Mouse (Mus musculus) forebrain, embryonic 12.5 days (tissue): ENCODE results near the gene Myadml2. TPM values are rescaled to one million over a fixed set of nuclear protein-coding genes. Genes with fewer than 3 reads are reported as not detected.

Experiments
- ATAC-seq: fragments of 200-750 bp; cut with Nextera tagmentation; 2 replicates; pipeline ENCODE4 v1.8.0; 2017; ENCODE audit warnings: moderate TSS enrichment; ENCODE audit not compliant: low FRiP score
- H3K27ac ChIP-seq: fragments of 300-500 bp; sonication (generic); 2 replicates; pipeline ENCODE4 v1.5.1; 2016; ENCODE audit warnings: mild to moderate bottlenecking
- H3K27me3 ChIP-seq: fragments of 300-500 bp; sonication (generic); 2 replicates; pipeline ENCODE4 v1.6.1; 2016; ENCODE audit warnings: mild to moderate bottlenecking
- H3K36me3 ChIP-seq: fragments of 300-500 bp; sonication (generic); replicated peaks from 2 replicates; pipeline ENCODE4 v1.6.1; 2016; ENCODE audit warnings: mild to moderate bottlenecking
- H3K4me1 ChIP-seq: fragments of 300-500 bp; sonication (generic); 2 replicates; pipeline ENCODE4 v1.6.1; 2016
- H3K4me2 ChIP-seq: fragments of 300-500 bp; sonication (generic); 2 replicates; pipeline ENCODE4 v1.6.1; 2016; ENCODE audit warnings: mild to moderate bottlenecking, moderate library complexity
- H3K4me3 ChIP-seq: fragments of 300-500 bp; sonication (generic); replicated peaks from 2 replicates; pipeline ENCODE4 v1.5.1; 2016; ENCODE audit warnings: mild to moderate bottlenecking
- H3K9ac ChIP-seq: fragments of 300-500 bp; sonication (generic); 2 replicates; pipeline ENCODE4 v1.6.1; 2016; ENCODE audit warnings: mild to moderate bottlenecking
- H3K9me3 ChIP-seq: fragments of 300-500 bp; sonication (generic); 2 replicates; pipeline ENCODE4 v1.6.1; 2016
- WGBS: fragments of 180-500 bp; shearing (Covaris S2); methylation state at CpG from one replicate; pipeline ENCODE4 v1.1.7; 2016; 5-methylcytosine and 5-hydroxymethylcytosine counted together
- polyA plus RNA-seq: library from polyadenylated mRNA; unstranded; fragments of >200 nt; fragmentation: Nextera tagmentation; extraction: Ambion mirVana; gene quantifications from 2 replicates; pipeline ENCODE4 v1.2.1, GENCODE M21; 2016

Myadml2 gene
- not detected in 2 replicates for polyA plus RNA-seq

DNA sequence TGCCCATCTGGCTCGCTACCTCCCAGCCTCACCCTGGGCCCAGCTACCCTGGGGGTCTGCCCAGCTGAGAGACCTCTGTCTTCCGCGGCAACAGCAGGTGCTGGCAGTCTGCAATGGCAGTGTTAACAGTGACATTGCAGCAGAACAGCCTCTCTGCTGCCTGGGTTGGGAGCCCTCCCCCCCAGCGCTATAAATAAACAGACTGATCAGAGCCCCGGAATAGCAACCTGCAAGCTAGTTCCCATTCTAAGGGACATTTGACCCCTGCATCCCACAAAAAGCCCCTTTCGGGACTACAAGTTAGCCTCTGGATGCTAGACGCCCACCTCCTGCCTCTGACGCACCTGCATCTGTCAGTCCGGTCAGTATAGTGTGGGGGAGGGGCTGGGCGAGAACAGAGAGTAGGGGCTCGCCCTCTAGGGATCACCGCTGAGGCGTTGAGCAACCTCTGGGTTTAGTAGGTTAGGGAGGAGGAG is at the start of gene Myadml2:
TSS of gene Myadml2 (minus strand) at position 158 of the 476 bp plus-strand sequence.
- H3K4me3 ChIP-seq: no peak within 1 kb of the TSS
- peaks cover 28% of the 10 kb centered on the region for H3K27me3 ChIP-seq
- peak within 1 kb of the TSS; percentile 35 for H3K4me2 ChIP-seq
- no peaks in the 10 kb centered on the region for H3K36me3 ChIP-seq
- H3K27ac ChIP-seq: no peak within 1 kb of the TSS
- WGBS: 6% methylated on average over 13 of the region's 13 CpGs
- peaks cover 12% of the 10 kb centered on the region for H3K4me1 ChIP-seq
- no peaks in the 10 kb centered on the region for H3K9me3 ChIP-seq
- no peak within 1 kb of the TSS for H3K9ac ChIP-seq
- ATAC-seq: no peak

DNA sequence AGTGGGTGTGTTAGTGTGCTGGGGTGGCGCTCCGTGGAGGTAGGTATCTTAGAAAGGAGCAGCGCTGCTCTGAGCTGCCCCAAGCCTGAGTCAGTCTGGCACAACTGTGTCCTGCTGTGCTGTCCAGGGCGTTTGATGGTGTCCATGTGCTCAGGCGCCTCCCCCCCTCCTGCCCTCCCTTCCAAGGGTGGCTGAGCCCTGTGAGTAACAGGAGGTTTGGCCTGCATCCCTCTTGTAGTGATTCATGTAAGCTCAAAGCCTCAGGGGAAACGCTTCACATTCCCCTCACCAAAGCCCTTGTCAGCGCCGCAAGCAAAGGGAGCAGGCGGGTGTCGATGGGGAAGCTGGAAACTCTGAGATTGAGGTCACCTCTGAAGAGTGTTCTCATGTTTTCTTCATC is 49.8 kb upstream of the Myadml2 start:
- Histone ChIP-seq H3K9ac (peak overlapping the region; percentile 36; the same call in 1 of the 2 replicates), H3K27ac (no peak overlapping the region), H3K36me3 (peaks cover 59% of the 10 kb centered on the region)

DNA sequence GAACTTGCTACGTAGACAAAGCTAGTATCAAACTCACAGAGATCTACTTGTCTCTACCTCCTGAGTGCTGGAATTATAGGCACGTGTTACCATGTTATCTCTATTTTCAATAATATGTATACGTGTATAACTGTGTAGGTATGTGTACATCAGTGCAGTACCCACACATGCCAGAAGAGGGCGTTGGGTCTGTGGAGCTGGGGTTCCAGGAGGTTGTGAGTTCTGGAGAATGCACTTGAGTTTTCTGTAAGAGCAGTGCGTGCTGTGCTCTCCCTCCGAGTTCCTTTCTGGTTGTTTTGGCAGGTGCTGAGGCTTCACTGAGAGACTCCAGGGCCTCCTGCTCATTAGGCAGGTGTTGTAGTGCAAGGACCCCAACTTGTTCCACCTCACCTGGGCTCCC is 48.6 kb upstream of the Myadml2 start:
- no peak for ATAC-seq
- H3K27me3 ChIP-seq: no peaks in the 10 kb centered on the region
- peaks cover 55% of the 10 kb centered on the region for H3K36me3 ChIP-seq
- H3K4me1 ChIP-seq: peaks cover 15% of the 10 kb centered on the region
- H3K9ac ChIP-seq: no peak overlapping the region
- H3K4me3 ChIP-seq: no peak overlapping the region
- WGBS: 91% methylated on average over 6 of the region's 6 CpGs
- no peak overlapping the region for H3K4me2 ChIP-seq
- H3K27ac ChIP-seq: no peak overlapping the region
- H3K9me3 ChIP-seq: no peaks in the 10 kb centered on the region

More for the DNA sequence above, 49.8 kb upstream of the Myadml2 start:
- Histone ChIP-seq H3K4me1 (peaks cover 15% of the 10 kb centered on the region), H3K9me3 (no peaks in the 10 kb centered on the region), H3K4me3 (no peak overlapping the region), H3K27me3 (no peaks in the 10 kb centered on the region), H3K4me2 (no peak overlapping the region)
- WGBS: 77% methylated on average over 10 of the region's 10 CpGs
- ATAC-seq: no peak

DNA sequence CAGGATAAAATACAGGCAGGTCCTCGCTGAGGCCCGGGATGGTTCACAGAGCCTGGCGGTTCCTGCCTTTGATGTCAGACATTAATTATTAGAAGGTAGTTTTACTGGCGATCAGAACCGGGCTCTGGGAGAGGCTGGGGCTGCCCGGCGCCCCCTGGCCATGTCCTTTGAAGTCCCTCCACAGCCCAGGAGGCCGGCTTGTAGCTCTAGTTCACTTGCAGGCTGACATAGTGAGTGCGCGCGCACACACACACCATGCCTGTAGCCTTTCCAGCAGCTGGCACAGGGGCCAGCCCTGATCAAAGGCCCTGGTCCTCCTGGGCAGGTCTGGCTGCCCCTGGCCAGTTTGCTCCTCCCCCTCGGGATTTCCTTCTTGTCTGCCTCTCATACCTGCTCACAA is 47.7 kb upstream of the Myadml2 start:
- 61% methylated on average over 12 of the region's 12 CpGs for WGBS
- peak; percentile 41; the same call in 1 of the 2 replicates for ATAC-seq

DNA sequence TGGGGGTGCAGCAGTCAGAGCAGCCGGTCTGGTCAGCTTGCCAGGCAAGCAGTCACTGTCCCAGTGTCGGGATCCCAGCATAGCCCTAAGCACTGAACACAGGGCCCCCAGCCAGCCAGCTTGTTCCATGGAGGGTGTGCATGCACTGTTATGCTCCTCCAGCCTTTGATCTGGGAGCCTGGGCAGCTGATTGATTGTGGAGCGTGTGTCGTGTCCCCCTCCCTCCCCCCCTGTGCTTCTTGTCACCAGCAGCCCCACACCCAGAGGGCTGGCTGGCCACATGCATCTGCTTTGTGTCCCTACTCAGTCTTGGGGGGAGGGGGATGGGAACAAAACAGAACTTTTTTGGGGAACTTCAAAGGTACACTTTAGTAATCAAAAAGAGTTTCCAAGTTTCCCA is 47.2 kb upstream of the Myadml2 start:
- WGBS: 37% methylated on average over 4 of the region's 4 CpGs
- Histone ChIP-seq H3K4me2 (no peak overlapping the region), H3K27ac (peak overlapping the region; percentile 43), H3K9me3 (no peaks in the 10 kb centered on the region), H3K36me3 (peaks cover 52% of the 10 kb centered on the region), H3K27me3 (no peaks in the 10 kb centered on the region), H3K4me1 (peaks cover 15% of the 10 kb centered on the region), H3K4me3 (no peak overlapping the region), H3K9ac (no peak overlapping the region)
- ATAC-seq: 0 out of 2 replicates have a peak, but pooled peaks have one; percentile 30

More for the DNA sequence above, 47.7 kb upstream of the Myadml2 start:
- Histone ChIP-seq H3K4me1 (peaks cover 15% of the 10 kb centered on the region), H3K27ac (peak overlapping the region; percentile 43), H3K9ac (no peak overlapping the region), H3K4me3 (no peak overlapping the region), H3K4me2 (no peak overlapping the region), H3K27me3 (no peaks in the 10 kb centered on the region), H3K9me3 (no peaks in the 10 kb centered on the region), H3K36me3 (peaks cover 52% of the 10 kb centered on the region)

DNA sequence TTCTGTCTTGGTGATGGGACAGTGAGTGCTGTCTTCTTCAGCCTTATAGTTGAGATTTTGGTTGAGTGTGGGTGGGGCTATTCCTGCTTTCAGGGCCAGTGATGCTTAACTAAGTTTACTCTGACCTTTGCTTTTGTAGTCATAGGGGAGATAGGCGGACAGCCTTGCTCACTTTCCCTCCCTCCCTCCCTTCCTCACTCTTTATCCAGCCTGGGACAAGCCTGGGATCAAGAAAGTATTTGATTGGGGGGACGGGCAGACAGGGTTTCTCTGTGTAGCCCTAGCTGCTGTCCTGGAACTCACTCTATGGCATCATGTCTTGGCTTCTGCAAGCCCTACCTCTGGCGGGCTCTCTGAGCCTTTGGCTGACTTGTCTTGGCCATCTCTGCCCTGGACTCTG is 45.5 kb upstream of the Myadml2 start:
- Histone ChIP-seq H3K4me3 (no peak overlapping the region), H3K9ac (no peak overlapping the region), H3K4me1 (peaks cover 15% of the 10 kb centered on the region), H3K36me3 (peaks cover 55% of the 10 kb centered on the region), H3K4me2 (no peak overlapping the region), H3K9me3 (no peaks in the 10 kb centered on the region), H3K27me3 (no peaks in the 10 kb centered on the region), H3K27ac (no peak overlapping the region)
- ATAC-seq: no peak
- 59% methylated on average over 3 of the region's 3 CpGs for WGBS

DNA sequence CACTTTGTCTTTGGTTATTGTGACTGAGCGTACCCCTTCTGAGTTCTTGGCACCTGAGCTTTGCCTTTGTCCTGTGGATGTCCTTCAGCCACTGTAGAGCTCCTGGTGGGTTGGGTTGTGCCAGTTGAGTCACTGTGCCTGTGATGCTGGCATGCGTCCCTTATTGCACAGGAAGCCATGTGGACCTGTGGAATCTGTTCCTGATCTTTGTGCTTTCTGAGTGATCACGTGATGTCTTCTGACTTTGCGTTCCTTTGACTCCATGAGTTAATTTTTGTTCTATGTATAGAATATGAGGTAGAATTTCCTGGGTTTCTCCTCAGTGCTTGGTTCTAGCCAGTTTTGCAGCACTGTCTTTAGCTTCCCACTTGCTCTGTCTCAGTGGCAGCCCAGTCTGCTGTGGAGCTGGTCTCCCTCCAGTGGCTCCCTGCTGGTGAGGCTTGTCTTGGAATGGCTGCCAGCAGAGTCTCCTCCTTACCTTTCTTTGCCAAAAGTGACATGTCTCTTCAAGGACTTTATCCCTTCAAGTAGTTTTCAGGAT is 44.6 kb upstream of the Myadml2 start:
- H3K4me1 ChIP-seq: peaks cover 15% of the 10 kb centered on the region
- no peak for ATAC-seq
- no peak overlapping the region for H3K9ac ChIP-seq
- H3K27ac ChIP-seq: no peak overlapping the region
- H3K36me3 ChIP-seq: peaks cover 63% of the 10 kb centered on the region
- over 99% methylated on average over 4 of the region's 4 CpGs for WGBS
- H3K4me3 ChIP-seq: no peak overlapping the region
- no peak overlapping the region for H3K4me2 ChIP-seq
- H3K27me3 ChIP-seq: no peaks in the 10 kb centered on the region
- H3K9me3 ChIP-seq: no peaks in the 10 kb centered on the region

DNA sequence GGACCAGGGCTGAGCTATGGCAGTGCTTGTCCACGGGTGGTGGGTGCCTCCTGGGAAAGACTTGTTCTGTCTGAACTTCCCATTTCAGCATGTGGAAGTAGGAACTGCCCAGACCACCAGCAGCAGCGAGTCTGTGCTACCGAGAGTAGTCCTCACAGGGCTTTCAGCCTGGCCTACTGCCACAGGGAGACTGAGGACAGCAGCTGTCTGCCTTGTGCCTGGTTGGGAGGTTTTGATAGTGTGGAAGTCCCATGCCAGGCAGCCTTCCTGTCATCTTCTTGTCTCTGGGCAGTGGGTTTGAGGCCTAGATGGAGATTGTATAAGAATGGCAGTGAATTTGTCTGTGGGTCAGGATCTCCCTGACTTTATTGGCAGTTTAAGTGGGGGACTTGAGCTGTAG is 41.4 kb upstream of the Myadml2 start:
- Histone ChIP-seq H3K4me3 (no peak overlapping the region), H3K27ac (no peak overlapping the region), H3K36me3 (peaks cover 64% of the 10 kb centered on the region), H3K9me3 (no peaks in the 10 kb centered on the region), H3K27me3 (no peaks in the 10 kb centered on the region), H3K9ac (no peak overlapping the region), H3K4me2 (no peak overlapping the region), H3K4me1 (no peaks in the 10 kb centered on the region)
- WGBS: 94% methylated on average over 3 of the region's 3 CpGs
- no peak for ATAC-seq

DNA sequence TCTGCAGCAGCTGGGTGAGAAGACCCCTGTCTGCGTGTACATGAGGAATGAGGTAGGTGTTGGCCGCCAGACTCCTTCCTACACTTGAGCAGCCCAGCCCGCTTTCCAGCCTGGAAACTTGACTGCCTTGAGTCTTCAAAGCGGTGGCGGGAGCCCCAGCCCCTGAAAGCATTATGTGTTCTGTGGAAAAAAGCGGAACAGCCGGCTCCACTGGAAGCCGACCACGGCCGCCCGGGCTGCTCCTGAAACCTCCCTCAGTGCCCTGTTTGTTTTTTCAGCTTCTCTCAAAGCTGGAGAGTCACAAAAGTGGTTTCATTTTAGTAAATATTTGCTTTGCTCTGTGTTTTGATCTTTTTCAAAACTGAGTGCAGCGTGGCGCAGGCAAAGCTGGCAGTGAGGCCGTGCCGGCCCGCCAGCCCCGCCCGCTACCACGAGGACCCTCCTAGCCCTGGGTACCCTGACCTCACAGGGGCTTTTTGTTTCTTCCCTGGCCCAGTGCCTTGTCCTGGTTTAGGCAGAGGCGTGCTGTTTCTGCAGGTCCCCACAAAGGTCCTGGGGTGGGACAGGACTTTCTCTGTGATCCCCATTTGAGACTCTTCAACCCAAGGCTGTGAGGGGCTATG is 38.8 kb upstream of the Myadml2 start:
- no peaks in the 10 kb centered on the region for H3K4me1 ChIP-seq
- H3K4me3 ChIP-seq: no peak overlapping the region
- H3K4me2 ChIP-seq: no peak overlapping the region
- H3K9ac ChIP-seq: no peak overlapping the region
- no peak for ATAC-seq
- no peaks in the 10 kb centered on the region for H3K9me3 ChIP-seq
- WGBS: 87% methylated on average over 20 of the region's 20 CpGs
- no peaks in the 10 kb centered on the region for H3K27me3 ChIP-seq
- no peak overlapping the region for H3K27ac ChIP-seq
- peaks cover 67% of the 10 kb centered on the region for H3K36me3 ChIP-seq

DNA sequence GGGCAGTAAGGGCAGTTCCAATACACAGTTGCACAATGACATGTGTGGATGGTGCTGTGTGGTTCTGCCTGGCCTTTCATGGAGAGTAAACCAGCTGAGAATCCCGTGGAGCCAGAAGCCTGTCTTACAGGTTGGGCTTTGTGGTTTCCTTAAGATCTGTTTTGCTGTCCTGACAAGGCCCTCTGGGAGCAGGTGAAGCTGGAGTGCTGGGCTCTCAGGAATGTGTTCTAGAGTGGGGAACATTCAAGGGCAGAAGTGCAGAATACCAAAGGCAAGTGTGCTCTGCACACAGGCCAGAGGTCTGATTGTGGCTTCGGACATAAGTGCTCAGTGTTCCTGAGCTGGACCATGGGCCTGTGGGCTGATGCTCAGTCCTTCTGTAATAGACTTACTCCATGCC is 36.7 kb upstream of the Myadml2 start:
- peaks cover 70% of the 10 kb centered on the region for H3K36me3 ChIP-seq
- 88% methylated on average over 2 of the region's 2 CpGs for WGBS
- H3K4me1 ChIP-seq: no peaks in the 10 kb centered on the region
- no peak overlapping the region for H3K4me3 ChIP-seq
- no peaks in the 10 kb centered on the region for H3K27me3 ChIP-seq
- ATAC-seq: no peak
- no peaks in the 10 kb centered on the region for H3K9me3 ChIP-seq
- no peak overlapping the region for H3K27ac ChIP-seq
- no peak overlapping the region for H3K9ac ChIP-seq
- no peak overlapping the region for H3K4me2 ChIP-seq

DNA sequence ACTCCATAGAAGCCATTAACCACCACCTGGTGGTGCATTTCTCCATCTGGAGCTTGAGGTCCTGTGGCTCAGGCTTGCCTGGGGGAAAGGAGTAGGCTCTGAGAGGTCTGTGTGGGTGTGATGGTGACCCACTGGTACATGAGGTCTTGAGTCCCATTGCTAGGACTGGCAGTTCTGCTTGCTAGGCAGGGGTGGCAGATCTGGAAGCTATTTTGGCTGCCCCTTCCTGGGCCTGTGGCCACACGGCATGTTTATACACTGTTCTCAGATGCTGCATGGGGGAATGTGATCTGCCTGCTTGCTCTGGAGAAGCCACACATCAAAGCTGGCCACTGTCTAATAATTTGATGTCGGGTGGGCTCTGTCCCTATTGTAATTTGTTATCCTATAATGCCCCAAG is 36.1 kb upstream of the Myadml2 start:
- no peak for ATAC-seq
- H3K36me3 ChIP-seq: peaks cover 71% of the 10 kb centered on the region
- H3K9me3 ChIP-seq: no peaks in the 10 kb centered on the region
- no peak overlapping the region for H3K4me2 ChIP-seq
- WGBS: 77% methylated on average over 2 of the region's 2 CpGs
- H3K4me1 ChIP-seq: no peaks in the 10 kb centered on the region
- no peaks in the 10 kb centered on the region for H3K27me3 ChIP-seq
- H3K4me3 ChIP-seq: no peak overlapping the region
- no peak overlapping the region for H3K9ac ChIP-seq
- H3K27ac ChIP-seq: no peak overlapping the region

DNA sequence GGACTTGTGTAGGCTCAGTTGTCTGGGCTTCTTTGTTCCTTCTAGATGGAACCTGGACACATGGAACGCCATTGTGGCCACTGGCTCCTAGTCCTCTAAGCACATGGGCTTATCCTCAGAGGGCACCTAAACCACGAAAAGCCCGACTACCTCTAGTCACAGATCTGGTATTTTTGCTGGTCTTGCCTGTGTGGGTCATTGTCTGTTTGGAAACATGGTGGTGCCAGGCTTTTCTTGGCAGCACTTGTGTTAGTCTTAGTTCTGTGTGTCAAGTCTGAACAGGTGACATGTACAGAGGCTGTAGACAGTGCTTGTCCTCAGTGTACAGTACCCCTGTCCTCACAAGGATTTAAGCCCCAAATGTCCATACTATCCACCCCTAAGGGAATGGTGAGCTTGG is 35.6 kb upstream of the Myadml2 start:
- Histone ChIP-seq H3K36me3 (peaks cover 70% of the 10 kb centered on the region), H3K27me3 (no peaks in the 10 kb centered on the region), H3K9ac (no peak overlapping the region), H3K27ac (no peak overlapping the region), H3K4me1 (no peaks in the 10 kb centered on the region), H3K4me3 (no peak overlapping the region), H3K9me3 (no peaks in the 10 kb centered on the region), H3K4me2 (no peak overlapping the region)
- WGBS: 96% methylated on average over 3 of the region's 3 CpGs
- ATAC-seq: no peak

DNA sequence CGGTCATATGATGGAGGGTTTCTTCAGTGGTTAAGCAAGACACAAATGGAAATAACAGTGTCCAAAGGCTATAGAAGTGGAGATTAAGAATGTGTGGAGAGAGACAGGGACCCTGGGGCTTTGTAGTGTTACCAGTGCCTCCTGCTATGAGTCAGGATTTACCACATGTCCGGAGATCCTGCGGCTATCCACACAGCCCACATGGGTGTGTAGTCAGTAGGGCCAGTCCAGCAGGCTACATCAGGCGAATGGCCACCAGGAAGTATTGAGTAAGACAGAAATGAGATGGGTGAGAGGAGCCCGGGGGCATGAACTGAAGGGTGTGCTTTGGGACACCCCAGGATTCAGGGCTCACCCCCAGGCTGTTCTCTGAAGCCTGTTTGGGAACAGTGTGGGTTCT is 34.7 kb upstream of the Myadml2 start:
- no peak for ATAC-seq
- H3K27me3 ChIP-seq: no peaks in the 10 kb centered on the region
- no peaks in the 10 kb centered on the region for H3K4me1 ChIP-seq
- no peak overlapping the region for H3K4me3 ChIP-seq
- WGBS: 95% methylated on average over 5 of the region's 5 CpGs
- H3K36me3 ChIP-seq: peaks cover 71% of the 10 kb centered on the region
- H3K9me3 ChIP-seq: no peaks in the 10 kb centered on the region
- no peak overlapping the region for H3K27ac ChIP-seq
- H3K9ac ChIP-seq: no peak overlapping the region
- H3K4me2 ChIP-seq: no peak overlapping the region
